In genomic region chr7:43312386-43313012, GRCm38 (mm10) we compare ENCODE assay signal across 8 mouse cellular contexts. TPM values are rescaled to one million over a fixed set of nuclear protein-coding genes. Genes with fewer than 3 reads are reported as not detected.
DNase-seq lines count a peak whose midpoint lies in the region; ATAC-seq and TF ChIP-seq lines count a peak whose summit lies in the region.

No protein-coding gene starts in this region.

- no peak for TF ChIP-seq POLR2A in ES-Bruce4 (IDR thresholded peaks at IDR 0.05; ENCODE audit: insufficient read depth, low read length)

- H3K36me3 ChIP-seq in ES-Bruce4 (ENCODE audit: control insufficient read depth, insufficient read depth, low read length, poor library complexity, severe bottlenecking), result peaks cover 13% of the 10 kb centered on the region; the same call in 1 of the 2 replicates
- H3K36me3 ChIP-seq in forebrain, embryonic 11.5 days (ENCODE audit: control insufficient read depth, insufficient read depth, low read length), result no peaks in the 10 kb centered on the region
- H3K36me3 ChIP-seq in limb, embryonic 13.5 days, result peaks cover 26% of the 10 kb centered on the region

- H3K27me3 ChIP-seq in ES-Bruce4 (ENCODE audit: control insufficient read depth, insufficient read depth, low read length, poor library complexity, severe bottlenecking), result no peaks in the 10 kb centered on the region
- H3K27me3 ChIP-seq in forebrain, embryonic 11.5 days (ENCODE audit: control insufficient read depth, insufficient read depth, low read length), result no peaks in the 10 kb centered on the region
- H3K27me3 ChIP-seq in limb, embryonic 13.5 days, result no peaks in the 10 kb centered on the region

- ATAC-seq in forebrain, embryonic 11.5 days (replicated peaks; ENCODE audit: low FRiP score), result peak; percentile 76
- peak; percentile 77 for ATAC-seq in limb, embryonic 13.5 days (ENCODE audit: low FRiP score, low read depth)
- peak; percentile 21; the same call in 1 of the 2 replicates for ATAC-seq in neutrophil, adult 5-6 weeks (ENCODE audit: extremely low read depth, insufficient number of reproducible peaks, low FRiP score, poor library complexity, severe bottlenecking)

- H3K4me2 ChIP-seq in forebrain, embryonic 11.5 days (ENCODE audit: low read depth, low read length, severe bottlenecking), result peak overlapping the region; percentile 70
- H3K4me2 ChIP-seq in limb, embryonic 13.5 days (replicated peaks), result peak overlapping the region; percentile 76

- H3K4me1 ChIP-seq in ES-Bruce4 (ENCODE audit: control insufficient read depth, insufficient read depth, low read length), result peaks cover 2% of the 10 kb centered on the region
- no peaks in the 10 kb centered on the region for H3K4me1 ChIP-seq in forebrain, embryonic 11.5 days (replicated peaks; ENCODE audit: control insufficient read depth, insufficient read depth, low read length)
- peaks cover 13% of the 10 kb centered on the region for H3K4me1 ChIP-seq in limb, embryonic 13.5 days

- no peak for TF ChIP-seq EP300 in ES-Bruce4 (IDR thresholded peaks at IDR 0.05; ENCODE audit: insufficient read depth, low read depth, low read length)

- WGBS in forebrain, embryonic 11.5 days, result 3% methylated on average over 32 of the region's 32 CpGs
- 1% methylated on average over 30 of the region's 32 CpGs for WGBS in limb, embryonic 13.5 days

- H3K27ac ChIP-seq in ES-Bruce4 (ENCODE audit: insufficient read depth, low read length), result no peak overlapping the region
- H3K27ac ChIP-seq in forebrain, embryonic 11.5 days (ENCODE audit: low read depth, low read length), result 0 out of 2 replicates have a peak overlapping the region, but pooled peaks have one; percentile 53
- peak overlapping the region; percentile 87 for H3K27ac ChIP-seq in limb, embryonic 13.5 days

- no peak for TF ChIP-seq CTCF in ES-Bruce4 (IDR thresholded peaks at IDR 0.05; ENCODE audit: low read depth, low read length)

- H3K4me3 ChIP-seq in ES-Bruce4 (ENCODE audit: low read depth, low read length), result peak overlapping the region; percentile 88
- peak overlapping the region; percentile 70 for H3K4me3 ChIP-seq in forebrain, embryonic 11.5 days (ENCODE audit: low read depth, low read length)
- H3K4me3 ChIP-seq in limb, embryonic 13.5 days, result peak overlapping the region; percentile 82

- peak overlapping the region; percentile 62 for H3K9ac ChIP-seq in ES-Bruce4 (ENCODE audit: low read depth, poor library complexity, severe bottlenecking)
- peak overlapping the region; percentile 77 for H3K9ac ChIP-seq in forebrain, embryonic 11.5 days (ENCODE audit: low read length)
- peak overlapping the region; percentile 82 for H3K9ac ChIP-seq in limb, embryonic 13.5 days

- DNase-seq in gastrocnemius, postnatal 25 days, result peak; percentile 48
- DNase-seq in gastrocnemius, postnatal 36 days, result no peak
- peak; percentile 51 for DNase-seq in forebrain, embryonic 11.5 days (ENCODE audit: low spot score)
- no peak for DNase-seq in left cerebral cortex, postnatal 14 days (ENCODE audit: low spot score in 2 of 2)
- no peak for DNase-seq in cerebellum, postnatal 25 days

- no peaks in the 10 kb centered on the region for H3K9me3 ChIP-seq in ES-Bruce4 (replicated peaks; ENCODE audit: control insufficient read depth, insufficient read depth, low read length, poor library complexity, severe bottlenecking)
- no peaks in the 10 kb centered on the region for H3K9me3 ChIP-seq in forebrain, embryonic 11.5 days (ENCODE audit: control insufficient read depth, low read length)
- H3K9me3 ChIP-seq in limb, embryonic 13.5 days, result no peaks in the 10 kb centered on the region

- intact Hi-C loops in gastrocnemius, postnatal 36 days (cut with DNase I), result no loop called here
- intact Hi-C loops in left cerebral cortex, postnatal 14 days (cut with DNase I), result loop anchor here (10.0 kb wide), 2 partner anchors 132 to 272 kb away; partner anchors contain the start of genes Cldnd2, Etfb and Gm45233

RNA-seq across cellular contexts. Expression of gene Zfp715, which starts 0.6 kb away (rescaled TPM):
- 1 to 10 TPM; 9.1 to 9.3 TPM for total RNA-seq in gastrocnemius, postnatal 25 days (2021)
- total RNA-seq in gastrocnemius, postnatal 36 days (2021), result 1 to 10 TPM; 6.8 to 8.4 TPM
- 19.4 and 20.1 TPM in 2 replicates for polyA plus RNA-seq in ES-Bruce4 (2011; ENCODE audit: insufficient read depth, insufficient read length, low read depth, missing spikeins)
- 13.8 and 14.5 TPM in 2 replicates for polyA plus RNA-seq in forebrain, embryonic 11.5 days (2014; fragmentation: Nextera tagmentation; extraction: Ambion mirVana)
- polyA plus RNA-seq in limb, embryonic 13.5 days (2015; fragmentation: Nextera tagmentation; extraction: Ambion mirVana), result 16.7 TPM in 2 replicates
- total RNA-seq in neutrophil, adult 5-6 weeks (2017), result 46.8 TPM in 2 replicates
- 10 to 100 TPM; 18.9 to 20.6 TPM for total RNA-seq in left cerebral cortex, postnatal 14 days (2021)

RNA-seq across cellular contexts. Expression of gene Siglecf, which starts 38.6 kb away (rescaled TPM):
- total RNA-seq in gastrocnemius, postnatal 25 days (2021), result not detected
- total RNA-seq in gastrocnemius, postnatal 36 days (2021), result not detected
- 0.93 and 1.3 TPM in 2 replicates for polyA plus RNA-seq in ES-Bruce4 (2011; ENCODE audit: insufficient read depth, insufficient read length, low read depth, missing spikeins)
- 0.16 and 0.23 TPM in 2 replicates for polyA plus RNA-seq in forebrain, embryonic 11.5 days (2014; fragmentation: Nextera tagmentation; extraction: Ambion mirVana)
- 0.22 and 0.23 TPM in 2 replicates for polyA plus RNA-seq in limb, embryonic 13.5 days (2015; fragmentation: Nextera tagmentation; extraction: Ambion mirVana)
- total RNA-seq in neutrophil, adult 5-6 weeks (2017), result 27.1 and 32.2 TPM in 2 replicates
- total RNA-seq in left cerebral cortex, postnatal 14 days (2021), result under 1 TPM; 0.44 to 0.59 TPM

Comparison
In these comparisons a context has a peak if more than half of its experiments do, and no peak if none do; other contexts are left out.
1. DNase-seq: peak in gastrocnemius, postnatal 25 days (single experiment) and forebrain, embryonic 11.5 days (single experiment); none in gastrocnemius, postnatal 36 days (0 of 2), left cerebral cortex, postnatal 14 days (0 of 2) and cerebellum, postnatal 25 days (0 of 2).
2. ATAC-seq: peak in every context shown above with its lines; median percentile 77 in limb, embryonic 13.5 days; 76 in forebrain, embryonic 11.5 days; 21 in neutrophil, adult 5-6 weeks.
3. RNA of gene Siglecf, which starts 38.6 kb away (total RNA-seq): 27.1 to 32.2 TPM in neutrophil, adult 5-6 weeks; 0.44 to 0.59 TPM in left cerebral cortex, postnatal 14 days, not detected in gastrocnemius, postnatal 25 days and not detected in gastrocnemius, postnatal 36 days; every median in the first group is over 10 times any median in the second.
4. Peak in every context shown above with its lines, with median percentiles within 50 percentile points of each other: H3K4me3 ChIP-seq and H3K9ac ChIP-seq.